Mouse (Mus musculus): Measurements from ENCODE around the gene Rnf4.

- no peak for TF ChIP-seq CTCF (IDR thresholded peaks at IDR 0.05; ENCODE audit: low read depth, low read length)
- TF ChIP-seq TAL1 (conservative IDR thresholded peaks at IDR 0.05; ENCODE audit: low read depth, low read length): no peak
These were observed 59.9 kb downstream of the Rnf4 start for GRCm38 (mm10) chr5:34395850-34396540.
